Mouse (Mus musculus) neural tube, embryonic 12.5 days (tissue): ENCODE measurements around the gene Wtip. TPM values are rescaled to one million over a fixed set of nuclear protein-coding genes. Genes with fewer than 3 reads are reported as not detected.
"Not testable (repeated sequence)": the region's sequence is repeated elsewhere in the genome, so short reads cannot be mapped to it uniquely, and the experiment has no call there.

Experiments used
- ATAC-seq: fragments of 200-750 bp; cut with Nextera tagmentation; 2 replicates; pipeline ENCODE4 v1.8.0; 2017; ENCODE audit warnings: low read depth, mild to moderate bottlenecking, moderate TSS enrichment, moderate library complexity; ENCODE audit not compliant: low FRiP score
- H3K27ac ChIP-seq: fragments of 300-500 bp; sonication (generic); 2 replicates; pipeline ENCODE4 v1.5.1; 2016
- H3K27me3 ChIP-seq: fragments of 300-500 bp; sonication (generic); replicated peaks from 2 replicates; pipeline ENCODE4 v1.6.1; 2016; ENCODE audit warnings: mild to moderate bottlenecking
- H3K36me3 ChIP-seq: fragments of 300-500 bp; sonication (generic); 2 replicates; pipeline ENCODE4 v1.6.1; 2016; ENCODE audit warnings: mild to moderate bottlenecking
- H3K4me1 ChIP-seq: fragments of 300-500 bp; sonication (generic); 2 replicates; pipeline ENCODE4 v1.6.1; 2016
- H3K4me2 ChIP-seq: fragments of 300-500 bp; sonication (generic); replicated peaks from 2 replicates; pipeline ENCODE4 v1.6.1; 2016; ENCODE audit warnings: mild to moderate bottlenecking
- H3K4me3 ChIP-seq: fragments of 300-500 bp; sonication (generic); 2 replicates; pipeline ENCODE4 v1.5.1; 2016
- H3K9ac ChIP-seq: fragments of 300-500 bp; sonication (generic); 2 replicates; pipeline ENCODE4 v1.6.1; 2016; ENCODE audit warnings: mild to moderate bottlenecking
- H3K9me3 ChIP-seq: fragments of 300-500 bp; sonication (generic); 2 replicates; pipeline ENCODE4 v1.6.1; 2016; ENCODE audit warnings: mild to moderate bottlenecking
- WGBS: fragments of 180-500 bp; shearing (Covaris S2); methylation state at CpG from one replicate; pipeline ENCODE4 v1.1.7; 2016; 5-methylcytosine and 5-hydroxymethylcytosine counted together
- polyA plus RNA-seq: library from polyadenylated mRNA; unstranded; fragments of >200 nt; fragmentation: Nextera tagmentation; extraction: Ambion mirVana; gene quantifications from 2 replicates; pipeline ENCODE4 v1.2.1, GENCODE M21; 2016

Wtip gene
- polyA plus RNA-seq, 1 experiment from 2014 or later, result 6.4 TPM

DNA sequence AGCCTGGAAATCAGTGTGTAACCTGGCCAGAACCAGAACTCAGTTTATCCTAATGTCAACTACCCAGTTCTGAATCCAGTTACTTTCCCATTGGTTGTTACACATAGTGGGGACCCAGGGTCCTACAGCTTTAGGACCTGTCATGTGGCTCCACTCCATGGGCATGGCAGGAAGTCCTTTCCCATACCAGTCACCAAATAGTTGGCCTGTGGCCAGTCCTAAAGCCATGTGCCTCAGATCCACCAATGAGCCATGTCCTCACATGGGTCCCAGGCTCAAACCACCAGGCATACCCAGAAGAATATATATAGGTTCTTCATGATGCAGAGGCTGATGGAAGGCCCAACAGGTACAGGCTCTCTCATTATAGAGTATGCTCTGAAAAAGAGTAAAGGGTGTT lies 31.8 kb downstream of the Wtip start:
- Histone ChIP-seq H3K4me2 (no peak overlapping the region), H3K4me1 (no peaks in the 10 kb centered on the region), H3K27ac (no peak overlapping the region), H3K4me3 (no peak overlapping the region), H3K9me3 (0 out of 2 replicates have a peak, but pooled peaks cover 5% of the 10 kb centered on the region), H3K36me3 (no peaks in the 10 kb centered on the region), H3K27me3 (no peaks in the 10 kb centered on the region), H3K9ac (no peak overlapping the region)
- no peak for ATAC-seq

DNA sequence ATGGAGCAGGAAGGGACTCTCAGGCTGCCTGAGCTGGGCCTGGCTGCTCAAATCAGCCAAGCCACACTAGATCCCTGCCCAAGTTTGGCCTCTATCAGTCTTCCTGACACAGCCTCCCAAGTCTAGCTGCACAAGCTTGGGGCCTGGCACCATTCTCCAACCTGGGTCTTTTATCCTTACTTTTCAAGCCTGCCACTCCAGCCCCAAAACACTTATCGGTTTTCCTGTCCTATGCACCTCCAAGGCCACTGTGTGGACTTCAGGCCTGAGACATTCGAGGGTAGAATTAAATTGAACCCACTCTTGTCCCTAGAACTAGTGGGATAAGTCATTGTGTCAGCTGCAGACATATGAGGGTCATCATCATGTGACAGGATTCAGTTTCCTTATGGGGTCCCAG lies 33.1 kb downstream of the Wtip start:
- Histone ChIP-seq H3K4me1 (no peaks in the 10 kb centered on the region), H3K27me3 (no peaks in the 10 kb centered on the region), H3K4me2 (no peak overlapping the region), H3K9me3 (peaks cover 8% of the 10 kb centered on the region; the same call in 1 of the 2 replicates), H3K27ac (no peak overlapping the region), H3K4me3 (no peak overlapping the region), H3K36me3 (no peaks in the 10 kb centered on the region), H3K9ac (no peak overlapping the region)
- 81% methylated on average over 2 of the region's 2 CpGs for WGBS
- ATAC-seq, result no peak

DNA sequence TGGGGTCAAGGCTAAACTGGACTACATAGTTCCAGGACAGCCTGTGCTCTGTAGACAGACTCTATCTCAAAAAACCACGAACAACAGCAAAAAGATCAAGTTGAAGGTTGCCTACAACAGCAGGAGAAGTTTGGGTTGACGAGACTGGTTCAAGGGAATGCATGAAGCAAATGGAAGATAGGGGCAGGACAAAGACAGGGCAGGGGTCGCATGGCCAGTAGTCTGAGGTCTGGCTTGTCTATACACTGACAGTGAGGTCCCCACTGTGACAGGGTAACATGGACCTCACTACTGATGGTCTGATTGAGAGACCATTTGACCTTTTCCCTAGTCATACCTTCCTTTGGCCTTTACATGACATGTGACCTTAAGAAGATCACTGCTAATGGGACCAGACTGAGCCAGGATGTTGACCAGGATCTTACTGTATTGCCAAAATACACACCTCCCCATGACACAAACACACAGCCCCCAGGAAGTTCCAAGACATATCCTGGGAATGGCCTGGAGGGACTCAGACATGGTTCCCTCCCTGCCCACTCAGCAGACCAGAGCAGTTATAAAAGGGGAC lies 38.1 kb downstream of the Wtip start, which contains the start of gene Scgb1b30:
Scgb1b30 (plus strand) TSS at position 521 of the 571 bp plus-strand sequence.
- no peak within 1 kb of the TSS for H3K4me3 ChIP-seq
- H3K9me3 ChIP-seq, result peaks cover 10% of the 10 kb centered on the region; the same call in 1 of the 2 replicates
- WGBS, result 79% methylated on average over 3 of the region's 3 CpGs
- H3K27me3 ChIP-seq, result no peaks in the 10 kb centered on the region
- no peak within 1 kb of the TSS for H3K4me2 ChIP-seq
- ATAC-seq, result no peak
- no peak within 1 kb of the TSS for H3K27ac ChIP-seq
- no peaks in the 10 kb centered on the region for H3K36me3 ChIP-seq
- H3K4me1 ChIP-seq, result no peaks in the 10 kb centered on the region
- H3K9ac ChIP-seq, result no peak within 1 kb of the TSS

DNA sequence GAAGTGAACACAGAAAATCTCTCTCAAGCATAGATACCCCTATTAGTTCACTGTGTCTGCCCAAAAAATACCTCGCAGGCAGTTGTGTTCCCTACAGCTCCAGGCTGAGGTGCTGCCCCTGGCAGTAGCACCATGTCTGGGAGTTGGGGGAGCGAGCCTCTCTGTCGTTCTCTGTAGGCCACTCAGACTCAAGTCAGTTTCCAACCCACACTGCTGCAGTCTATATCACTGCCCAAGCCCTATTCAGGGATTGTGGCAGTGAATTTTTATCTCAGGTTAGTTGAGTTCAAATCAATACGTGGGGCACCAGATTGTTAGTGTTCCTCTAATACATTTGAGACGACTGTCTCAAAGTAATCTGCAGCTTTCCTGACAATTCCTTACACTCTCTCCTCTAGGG lies 64.9 kb downstream of the Wtip start:
- ATAC-seq, H3K4me3 ChIP-seq, H3K4me1 ChIP-seq, H3K9me3 ChIP-seq, H3K27me3 ChIP-seq, H3K9ac ChIP-seq, H3K36me3 ChIP-seq, H3K27ac ChIP-seq, H3K4me2 ChIP-seq: not testable (repeated sequence)
- WGBS, result 79% methylated on average over 5 of the region's 5 CpGs

Other genes with a start within 250 kb of the Wtip start
- gene Scgb2b26, start 188.2 kb downstream of the Wtip start, polyA plus RNA-seq, result not detected in 2 replicates
- gene Scgb2b27, start 119.3 kb downstream of the Wtip start, polyA plus RNA-seq, result not detected in 2 replicates
- not detected in 2 replicates for gene Scgb1b27, start 111.8 kb downstream of the Wtip start, polyA plus RNA-seq
- not detected in 2 replicates for gene Scgb1b30, start 37.8 kb downstream of the Wtip start, polyA plus RNA-seq
- 219 and 231 TPM in 2 replicates for gene Uba2, start 36.3 kb upstream of the Wtip start, polyA plus RNA-seq
- 66.2 and 77.8 TPM in 2 replicates for gene Pdcd2l, start 63.4 kb upstream of the Wtip start, polyA plus RNA-seq
- gene Gpi1, start 97.1 kb upstream of the Wtip start, polyA plus RNA-seq, result 273 and 294 TPM in 2 replicates
- 0.83 TPM in 1 of 2 replicates, not detected in the other for gene Gm6096, start 117.8 kb upstream of the Wtip start, polyA plus RNA-seq
- 30.6 and 37.2 TPM in 2 replicates for gene 4931406P16Rik, start 180.3 kb upstream of the Wtip start, polyA plus RNA-seq